Mouse (Mus musculus): ENCODE data around the gene Ascc2.

DNA sequence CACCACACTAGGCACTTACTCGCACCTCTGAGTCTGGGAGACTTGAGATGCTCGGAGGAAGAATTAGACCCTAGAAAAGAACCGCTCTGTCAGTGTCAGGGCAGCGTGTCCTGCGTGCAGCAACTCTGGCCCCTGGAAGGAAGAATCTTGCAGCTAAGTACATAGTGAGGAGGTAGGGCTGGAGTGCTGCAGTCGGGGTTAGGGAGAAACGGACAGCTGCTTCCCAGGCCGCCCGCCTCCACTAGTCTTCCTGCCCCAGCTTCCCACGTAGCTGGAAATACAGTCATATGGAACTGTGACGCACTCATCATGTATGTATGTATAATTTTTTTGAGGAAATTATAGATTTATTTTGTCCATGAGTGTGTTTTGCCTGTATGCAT, 24.9 kb downstream of the Ascc2 start:
- no peak for TF ChIP-seq CTCF (IDR thresholded peaks at IDR 0.05; ENCODE audit: extremely low read depth, insufficient read depth, low read length)
- TF ChIP-seq POLR2A (IDR thresholded peaks at IDR 0.05; ENCODE audit: extremely low read depth, insufficient read depth, low read length): no peak
